Mouse (Mus musculus) liver, postnatal 0 days (tissue): ENCODE results near the gene Rtn3.
"Not testable (repeated sequence)": the region's sequence is repeated elsewhere in the genome, so short reads cannot be mapped to it uniquely, and the experiment has no call there.

Experiments used
- CTCF ChIP-seq: sonication (generic); IDR thresholded peaks from 2 replicates; pipeline ENCODE4 v1.5.1; 2016; ENCODE audit warnings: antibody characterized with exemption, low read depth
- EP300 ChIP-seq: IDR thresholded peaks from 2 replicates; pipeline ENCODE4 v1.6.1; 2016; ENCODE audit warnings: antibody characterized with exemption, low read depth, mild to moderate bottlenecking

DNA sequence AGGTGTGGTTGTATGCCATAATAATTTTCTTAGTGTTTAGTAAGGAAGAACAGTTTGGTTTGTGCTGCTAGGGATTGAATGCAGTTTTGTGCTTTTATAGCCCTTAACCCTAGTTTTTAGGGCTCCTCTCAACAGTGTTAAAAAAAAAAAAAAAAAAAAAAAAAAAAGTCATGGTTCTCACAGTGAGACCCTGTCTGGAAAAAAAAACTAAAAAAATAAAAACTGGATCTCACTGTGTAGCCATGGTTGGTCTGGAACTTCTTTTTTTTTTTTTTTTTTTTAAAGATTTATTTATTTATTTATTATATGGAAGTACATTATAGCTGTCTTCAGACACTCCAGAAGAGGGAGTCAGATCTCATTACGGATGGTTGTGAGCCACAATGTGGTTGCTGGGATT, 13.0 kb upstream of the Rtn3 start:
- TF ChIP-seq CTCF, EP300: not testable (repeated sequence)
